Comparison of ENCODE assay signal across 10 mouse cellular contexts in genomic region chr16:90421145-90421544, GRCm38 (mm10). TPM values are rescaled to one million over a fixed set of nuclear protein-coding genes. Genes with fewer than 3 reads are reported as not detected.
DNase-seq lines count a peak whose midpoint lies in the region; ATAC-seq and TF ChIP-seq lines count a peak whose summit lies in the region.
"Had no signal": no experiment of that assay in that cellular context is flagged by ENCODE, and none has a peak within 500 bp of the region (broad histone marks: within the 10 kb centered on the region; RNA-seq: fewer than 3 reads in every experiment).

No protein-coding gene starts in this region.

- no peak overlapping the region for H3K9ac ChIP-seq in kidney, embryonic 15.5 days
- no peak overlapping the region for H3K9ac ChIP-seq in embryonic facial prominence, embryonic 12.5 days
- H3K9ac ChIP-seq in hindbrain, embryonic 16.5 days (ENCODE audit: low read depth, low read length): no peak overlapping the region

- no peak overlapping the region for H3K4me3 ChIP-seq in kidney, embryonic 15.5 days (replicated peaks)
- H3K4me3 ChIP-seq in embryonic facial prominence, embryonic 12.5 days: no peak overlapping the region
- H3K4me3 ChIP-seq in hindbrain, embryonic 16.5 days (ENCODE audit: low read length): no peak overlapping the region
- no peak overlapping the region for H3K4me3 ChIP-seq in myocyte
- H3K4me3 ChIP-seq: heart, adult 2 months had no signal

- TF ChIP-seq POLR2A in myocyte (IDR thresholded peaks at IDR 0.05; ENCODE audit: insufficient read length, low read depth): no peak

- H3K4me2 ChIP-seq in kidney, embryonic 15.5 days: peak overlapping the region; percentile 36
- 0 out of 2 replicates have a peak overlapping the region, but pooled peaks have one; percentile 3 for H3K4me2 ChIP-seq in embryonic facial prominence, embryonic 12.5 days (replicated peaks)
- no peak overlapping the region for H3K4me2 ChIP-seq in hindbrain, embryonic 16.5 days (ENCODE audit: low read length)
- peak overlapping the region; percentile 48 for H3K4me2 ChIP-seq in myocyte (ENCODE audit: low read depth)

- H3K27me3 ChIP-seq in kidney, embryonic 15.5 days: no peaks in the 10 kb centered on the region
- H3K27me3 ChIP-seq in embryonic facial prominence, embryonic 12.5 days: no peaks in the 10 kb centered on the region
- no peaks in the 10 kb centered on the region for H3K27me3 ChIP-seq in hindbrain, embryonic 16.5 days (replicated peaks; ENCODE audit: control insufficient read depth, insufficient read depth, low read length)
- no peaks in the 10 kb centered on the region for H3K27me3 ChIP-seq in myocyte (ENCODE audit: control insufficient read depth, insufficient read depth, insufficient read length)

- no peaks in the 10 kb centered on the region for H3K79me2 ChIP-seq in myocyte (ENCODE audit: control insufficient read depth, insufficient read depth)

- 10% methylated on average over 7 of the region's 7 CpGs for WGBS in kidney, embryonic 15.5 days
- 19% methylated on average over 7 of the region's 7 CpGs for WGBS in embryonic facial prominence, embryonic 12.5 days
- 12% methylated on average over 7 of the region's 7 CpGs for WGBS in hindbrain, embryonic 16.5 days

- peak overlapping the region; percentile 87 for H3K27ac ChIP-seq in kidney, embryonic 15.5 days
- peak overlapping the region; percentile 47 for H3K27ac ChIP-seq in embryonic facial prominence, embryonic 12.5 days
- peak overlapping the region; percentile 61 for H3K27ac ChIP-seq in hindbrain, embryonic 16.5 days (ENCODE audit: low read depth, low read length)
- H3K27ac ChIP-seq: heart, adult 2 months had no signal

- no peak for DNase-seq in kidney, postnatal 25 days
- DNase-seq in gastrocnemius, postnatal 10 days: no peak
- DNase-seq in right cerebral cortex, adult 18-20 months: no peak
- DNase-seq in adrenal gland, adult 8-10 months: no peak
- DNase-seq: cerebellum, adult 9-10 months; heart, adult 2 months had no signal

- 0 out of 2 replicates have a peak, but pooled peaks cover 7% of the 10 kb centered on the region for H3K36me3 ChIP-seq in kidney, embryonic 15.5 days
- no peaks in the 10 kb centered on the region; the same call in 1 of the 2 replicates for H3K36me3 ChIP-seq in embryonic facial prominence, embryonic 12.5 days
- H3K36me3 ChIP-seq in hindbrain, embryonic 16.5 days (ENCODE audit: control insufficient read depth, insufficient read depth, low read length): no peaks in the 10 kb centered on the region
- no peaks in the 10 kb centered on the region for H3K36me3 ChIP-seq in myocyte (ENCODE audit: control insufficient read depth, insufficient read depth)

- peak; percentile 47 for ATAC-seq in kidney, embryonic 15.5 days (replicated peaks; ENCODE audit: low FRiP score)
- no peak for ATAC-seq in embryonic facial prominence, embryonic 12.5 days (ENCODE audit: insufficient number of reproducible peaks, insufficient read depth, low FRiP score, low TSS enrichment)
- ATAC-seq in hindbrain, embryonic 16.5 days: peak; percentile 35; the same call in 1 of the 2 replicates

- peaks cover 83% of the 10 kb centered on the region for H3K4me1 ChIP-seq in kidney, embryonic 15.5 days
- peaks cover 69% of the 10 kb centered on the region for H3K4me1 ChIP-seq in embryonic facial prominence, embryonic 12.5 days
- H3K4me1 ChIP-seq in hindbrain, embryonic 16.5 days (ENCODE audit: control insufficient read depth, insufficient read depth, low read depth, low read length): peaks cover 42% of the 10 kb centered on the region

- H3K9me3 ChIP-seq in kidney, embryonic 15.5 days (replicated peaks): no peaks in the 10 kb centered on the region
- H3K9me3 ChIP-seq in embryonic facial prominence, embryonic 12.5 days: no peaks in the 10 kb centered on the region
- H3K9me3 ChIP-seq in hindbrain, embryonic 16.5 days (ENCODE audit: control insufficient read depth, low read length): no peaks in the 10 kb centered on the region

- H3ac ChIP-seq in myocyte (ENCODE audit: control insufficient read depth, insufficient read length): no peak overlapping the region

TF ChIP-seq in myocyte, 11 proteins besides CTCF, POLR2A, EP300 and RAD21:
- TF ChIP-seq MYOD1 (IDR thresholded peaks at IDR 0.05; ENCODE audit: control insufficient read depth in 1 of 3, insufficient read length in 2 of 3, low read depth in 2 of 3) (peak in 1 of 3 experiments; percentile 31), MYOG (IDR thresholded peaks at IDR 0.05; ENCODE audit: control insufficient read depth in 1 of 3, insufficient read depth in 1 of 3, insufficient read length in 2 of 3, low read depth in 2 of 3) (no peak), E2F4 (IDR thresholded peaks at IDR 0.05; ENCODE audit: insufficient read depth) (no peak), MAX (IDR thresholded peaks at IDR 0.05; ENCODE audit: low read depth) (no peak), SRF (IDR thresholded peaks at IDR 0.05; ENCODE audit: control insufficient read depth, insufficient read length, low read depth) (no peak), REST (IDR thresholded peaks at IDR 0.05; ENCODE audit: insufficient read depth, insufficient read length) (no peak), CEBPB (IDR thresholded peaks at IDR 0.05; ENCODE audit: insufficient read depth, poor library complexity, severe bottlenecking) (no peak)

RNA-seq across cellular contexts. Expression of gene Hunk, which starts 35.3 kb away (rescaled TPM):
- 11.8 and 13.5 TPM in 2 replicates for polyA plus RNA-seq in kidney, embryonic 15.5 days (2015; fragmentation: Nextera tagmentation; extraction: Ambion mirVana)
- polyA plus RNA-seq in embryonic facial prominence, embryonic 12.5 days (2016; fragmentation: Nextera tagmentation; extraction: Ambion mirVana): 23.8 and 25.0 TPM in 2 replicates
- 4.7 and 7.2 TPM in 2 replicates for polyA plus RNA-seq in hindbrain, embryonic 16.5 days (2015; fragmentation: Nextera tagmentation; extraction: Ambion mirVana)
- 0.37 TPM for polyA plus RNA-seq in myocyte (2012; fragmentation: generic; extraction: Trizol)
- 1 to 10 TPM; 6.0 to 6.1 TPM for total RNA-seq in gastrocnemius, postnatal 10 days (2021)
- 10 to 100 TPM in 2 of 4 experiments, 1 to 10 TPM in 2; 5.3 to 14.9 (median 8.2) TPM for total RNA-seq in adrenal gland, adult 8-10 months (2022)
